Mouse (Mus musculus) embryonic facial prominence, embryonic 10.5 days (tissue): ENCODE data around the gene Cdc25b. TPM values are rescaled to one million over a fixed set of nuclear protein-coding genes. Genes with fewer than 3 reads are reported as not detected.

Source experiments
- DNase-seq: peaks from one replicate; pipeline ENCODE4 v3.0.0-alpha.2; 2017; ENCODE audit warnings: low spot score
- H3K27ac ChIP-seq: fragments of 300-500 bp; sonication (generic); replicated peaks from 2 replicates; pipeline ENCODE4 v1.5.1; 2016; ENCODE audit warnings: mild to moderate bottlenecking
- H3K27me3 ChIP-seq: fragments of 300-500 bp; sonication (generic); replicated peaks from 2 replicates; pipeline ENCODE4 v1.6.1; 2016; ENCODE audit warnings: low read depth, mild to moderate bottlenecking; ENCODE audit not compliant: poor library complexity, severe bottlenecking
- H3K36me3 ChIP-seq: fragments of 300-500 bp; sonication (generic); replicated peaks from 2 replicates; pipeline ENCODE4 v1.6.1; 2016; ENCODE audit warnings: mild to moderate bottlenecking, moderate library complexity
- H3K4me1 ChIP-seq: fragments of 300-500 bp; sonication (generic); 2 replicates; pipeline ENCODE4 v1.6.1; 2016
- H3K4me3 ChIP-seq: fragments of 300-500 bp; sonication (generic); 2 replicates; pipeline ENCODE4 v1.5.1; 2016; ENCODE audit warnings: mild to moderate bottlenecking, moderate library complexity
- H3K9me3 ChIP-seq: fragments of 300-500 bp; sonication (generic); 2 replicates; pipeline ENCODE4 v1.6.1; 2016; ENCODE audit warnings: mild to moderate bottlenecking
- WGBS: fragments of 180-500 bp; shearing (Covaris S2); methylation state at CpG from one replicate; pipeline ENCODE4 v1.1.7; 2016; 5-methylcytosine and 5-hydroxymethylcytosine counted together
- polyA plus RNA-seq: library from polyadenylated mRNA; unstranded; fragments of >200 nt; fragmentation: Nextera tagmentation; extraction: Ambion mirVana; gene quantifications from 2 replicates; pipeline ENCODE4 v1.2.1, GENCODE M21; 2016

Cdc25b gene
- polyA plus RNA-seq: 50.0 and 52.6 TPM in 2 replicates

DNA sequence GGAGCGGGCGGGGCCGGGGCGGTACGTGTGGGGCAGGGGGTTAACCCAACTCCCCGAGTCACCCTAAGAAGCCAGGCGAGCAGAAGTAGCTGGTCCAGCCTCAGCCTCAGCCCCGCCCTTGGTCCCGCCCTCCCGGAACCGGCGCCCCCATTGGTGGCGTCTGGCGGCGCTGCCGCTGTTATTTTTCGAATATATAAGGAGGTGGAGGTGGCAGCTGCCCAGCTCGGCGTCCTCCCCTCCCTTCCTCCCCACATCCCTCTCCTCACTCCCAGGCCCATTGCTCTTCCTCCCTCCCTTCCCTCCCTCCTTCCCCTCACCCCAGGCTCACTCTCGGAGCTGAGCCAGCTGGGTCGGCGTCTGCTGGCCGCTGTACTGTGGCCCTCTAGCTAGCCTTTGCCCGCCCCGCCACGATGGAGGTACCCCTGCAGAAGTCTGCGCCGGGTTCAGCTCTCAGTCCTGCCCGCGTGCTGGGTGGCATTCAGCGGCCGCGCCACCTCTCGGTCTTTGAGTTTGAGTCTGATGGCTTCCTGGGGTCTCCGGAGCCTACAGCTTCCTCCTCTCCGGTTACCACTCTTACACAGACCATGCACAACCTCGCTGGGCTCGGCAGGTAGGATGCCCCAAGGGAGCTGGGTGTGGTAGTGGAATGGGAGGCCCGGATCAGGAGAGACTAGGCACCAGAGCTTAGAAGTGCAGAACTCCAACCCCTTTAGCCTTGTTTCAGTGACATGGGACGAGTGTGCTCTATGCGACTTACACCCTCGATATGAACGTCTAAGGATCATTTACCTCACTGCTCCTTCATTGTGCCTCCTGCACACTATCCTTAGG lies at the start of gene Cdc25b, which contains the start of gene Spef1:
Cdc25b (plus strand) TSS at position 179 of the 831 bp plus-strand sequence.
Spef1 (minus strand) TSS at position 512 of the 831 bp plus-strand sequence.
- peaks cover 58% of the 10 kb centered on the region for H3K4me1 ChIP-seq
- WGBS: under 1% methylated on average over 43 of the region's 43 CpGs
- peaks cover 8% of the 10 kb centered on the region; the same call in 1 of the 2 replicates for H3K27me3 ChIP-seq

DNA sequence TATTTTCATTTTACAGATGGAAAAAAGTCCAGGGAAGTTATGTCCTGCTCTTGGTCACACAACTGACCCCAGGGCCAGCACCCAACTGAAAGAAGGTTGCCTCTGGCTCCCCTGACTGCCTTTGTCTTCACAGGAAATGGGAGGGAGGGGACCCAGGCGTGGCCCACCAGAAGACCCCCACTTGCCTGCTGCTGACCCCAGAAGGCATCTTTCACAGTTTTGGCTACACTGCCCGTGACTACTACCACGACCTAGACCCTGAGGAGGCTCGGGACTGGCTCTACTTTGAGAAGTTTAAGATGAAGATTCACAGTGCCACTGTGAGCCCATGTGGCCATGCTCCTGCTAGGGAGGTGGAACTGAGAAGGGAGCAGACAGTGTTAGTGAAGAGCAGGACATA lies 48.5 kb upstream of the Cdc25b start:
- 76% methylated on average over 4 of the region's 4 CpGs for WGBS
- peaks cover 88% of the 10 kb centered on the region for H3K36me3 ChIP-seq
- no peak overlapping the region for H3K27ac ChIP-seq
- no peak for DNase-seq
- H3K4me1 ChIP-seq: peaks cover 54% of the 10 kb centered on the region
- H3K4me3 ChIP-seq: no peak overlapping the region
- H3K9me3 ChIP-seq: no peaks in the 10 kb centered on the region
- H3K27me3 ChIP-seq: no peaks in the 10 kb centered on the region

More for the DNA sequence above, at the start of gene Cdc25b, which contains the start of gene Spef1:
- Histone ChIP-seq H3K4me3 (peak within 1 kb of the TSS; percentile 76), H3K36me3 (peaks cover 19% of the 10 kb centered on the region), H3K9me3 (no peaks in the 10 kb centered on the region), H3K27ac (peak within 1 kb of the TSS; percentile 93)
- peak; percentile 92 for DNase-seq

DNA sequence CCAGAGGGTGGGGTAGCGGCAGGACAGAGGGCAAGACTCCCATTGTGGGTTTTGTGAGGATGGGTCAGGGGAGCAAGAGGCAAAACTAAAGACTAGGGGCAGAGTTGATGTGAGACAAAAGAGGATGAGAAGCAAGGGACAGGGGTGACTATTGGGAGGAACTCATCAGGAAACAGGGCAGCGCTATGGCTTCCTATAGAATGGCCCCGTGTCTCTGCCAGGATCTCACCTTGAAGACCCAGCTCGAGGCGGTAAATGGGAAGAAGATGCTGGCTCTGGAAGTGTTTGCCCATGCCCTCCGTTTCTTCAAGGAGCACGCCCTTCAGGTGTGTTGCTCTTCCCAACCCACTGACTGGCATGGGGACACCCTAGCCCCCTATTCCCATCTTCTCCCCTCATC lies 48.0 kb upstream of the Cdc25b start:
- no peaks in the 10 kb centered on the region for H3K9me3 ChIP-seq
- DNase-seq: no peak
- no peaks in the 10 kb centered on the region for H3K27me3 ChIP-seq
- no peak overlapping the region for H3K4me3 ChIP-seq
- peaks cover 93% of the 10 kb centered on the region for H3K36me3 ChIP-seq
- H3K4me1 ChIP-seq: peaks cover 54% of the 10 kb centered on the region
- no peak overlapping the region for H3K27ac ChIP-seq
- WGBS: 91% methylated on average over 7 of the region's 7 CpGs

DNA sequence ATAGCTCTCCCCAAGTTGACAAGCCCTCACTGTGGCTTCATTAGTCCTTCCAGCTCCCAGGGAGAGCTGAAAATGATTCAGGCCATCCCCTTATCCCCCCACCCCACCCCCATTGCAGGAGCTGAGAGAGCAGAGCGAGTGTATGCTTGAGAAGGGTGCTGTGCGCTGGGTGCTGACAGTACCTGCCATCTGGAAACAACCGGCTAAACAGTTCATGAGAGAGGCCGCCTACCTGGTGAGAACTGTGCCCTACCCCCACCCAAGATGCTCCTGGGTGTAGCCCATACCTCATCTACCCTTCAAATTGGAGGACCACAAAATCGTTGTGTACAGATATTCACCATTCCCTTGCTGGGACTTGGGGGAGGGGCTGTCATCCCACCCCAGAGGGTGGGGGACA lies 47.5 kb upstream of the Cdc25b start:
- Histone ChIP-seq H3K36me3 (peaks cover 93% of the 10 kb centered on the region), H3K4me1 (peaks cover 49% of the 10 kb centered on the region)
- 87% methylated on average over 5 of the region's 5 CpGs for WGBS

DNA sequence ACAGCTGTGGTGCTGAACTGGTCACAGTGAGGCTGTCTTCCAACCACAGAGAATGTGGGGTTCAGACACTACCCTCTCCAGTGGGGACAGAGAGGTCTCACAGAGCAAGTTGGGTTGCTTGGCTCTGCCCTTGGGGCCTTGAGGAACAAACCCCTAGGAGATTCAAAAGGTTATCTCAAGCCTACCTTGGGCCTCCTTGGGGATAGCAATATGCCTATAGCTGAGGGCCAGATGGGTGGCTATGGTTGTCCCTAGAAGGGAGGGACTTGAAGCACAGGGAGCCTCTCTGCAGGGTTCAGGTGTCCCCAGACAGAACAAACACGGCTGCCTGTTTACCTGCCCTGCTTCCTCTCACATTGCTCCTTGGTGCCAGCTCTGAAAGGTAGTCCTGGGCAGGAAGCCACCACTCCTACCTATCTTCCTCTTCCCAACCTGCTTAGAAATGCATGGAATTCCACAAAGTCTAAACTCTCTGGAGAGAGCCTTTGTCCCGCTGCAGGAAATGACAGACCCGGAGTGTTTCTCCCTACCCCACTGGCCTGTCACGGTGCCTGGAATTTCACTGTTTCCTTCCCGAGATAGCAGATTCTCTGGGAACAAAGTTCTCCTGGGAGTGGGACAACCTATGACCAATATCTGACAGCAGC lies 46.7 kb upstream of the Cdc25b start:
- Histone ChIP-seq H3K4me1 (peaks cover 42% of the 10 kb centered on the region), H3K9me3 (no peaks in the 10 kb centered on the region), H3K27me3 (no peaks in the 10 kb centered on the region), H3K4me3 (no peak overlapping the region), H3K27ac (0 out of 2 replicates have a peak overlapping the region, but pooled peaks have one; percentile 55), H3K36me3 (peaks cover 93% of the 10 kb centered on the region)
- 57% methylated on average over 5 of the region's 5 CpGs for WGBS
- DNase-seq: no peak

More for the DNA sequence above, 47.5 kb upstream of the Cdc25b start:
- no peak overlapping the region for H3K4me3 ChIP-seq
- H3K27ac ChIP-seq: no peak overlapping the region
- H3K9me3 ChIP-seq: no peaks in the 10 kb centered on the region
- no peaks in the 10 kb centered on the region for H3K27me3 ChIP-seq
- DNase-seq: no peak

DNA sequence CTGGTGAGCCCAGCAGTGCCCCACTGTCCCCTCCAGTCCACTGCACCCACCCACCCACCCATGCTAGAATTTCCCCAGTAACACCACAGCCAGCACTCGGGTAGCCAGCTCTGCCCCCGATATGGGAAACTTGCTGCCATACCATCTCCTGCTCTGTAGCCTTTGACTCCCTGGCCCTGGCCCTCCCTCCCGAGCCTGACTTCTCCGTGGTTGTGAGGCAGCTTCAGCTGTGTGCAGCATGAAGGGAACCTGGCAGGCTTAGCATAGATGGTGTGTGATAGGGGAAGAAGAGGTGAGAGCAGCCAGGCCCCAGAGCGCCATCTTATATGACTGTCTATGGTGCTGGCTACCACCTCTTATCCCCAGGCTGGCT lies 46.2 kb upstream of the Cdc25b start:
- WGBS: 72% methylated on average over 5 of the region's 5 CpGs
- H3K27ac ChIP-seq: 0 out of 2 replicates have a peak overlapping the region, but pooled peaks have one; percentile 55
- H3K27me3 ChIP-seq: no peaks in the 10 kb centered on the region
- DNase-seq: no peak
- H3K9me3 ChIP-seq: no peaks in the 10 kb centered on the region
- H3K4me3 ChIP-seq: no peak overlapping the region
- H3K36me3 ChIP-seq: peaks cover 93% of the 10 kb centered on the region
- H3K4me1 ChIP-seq: peaks cover 36% of the 10 kb centered on the region

DNA sequence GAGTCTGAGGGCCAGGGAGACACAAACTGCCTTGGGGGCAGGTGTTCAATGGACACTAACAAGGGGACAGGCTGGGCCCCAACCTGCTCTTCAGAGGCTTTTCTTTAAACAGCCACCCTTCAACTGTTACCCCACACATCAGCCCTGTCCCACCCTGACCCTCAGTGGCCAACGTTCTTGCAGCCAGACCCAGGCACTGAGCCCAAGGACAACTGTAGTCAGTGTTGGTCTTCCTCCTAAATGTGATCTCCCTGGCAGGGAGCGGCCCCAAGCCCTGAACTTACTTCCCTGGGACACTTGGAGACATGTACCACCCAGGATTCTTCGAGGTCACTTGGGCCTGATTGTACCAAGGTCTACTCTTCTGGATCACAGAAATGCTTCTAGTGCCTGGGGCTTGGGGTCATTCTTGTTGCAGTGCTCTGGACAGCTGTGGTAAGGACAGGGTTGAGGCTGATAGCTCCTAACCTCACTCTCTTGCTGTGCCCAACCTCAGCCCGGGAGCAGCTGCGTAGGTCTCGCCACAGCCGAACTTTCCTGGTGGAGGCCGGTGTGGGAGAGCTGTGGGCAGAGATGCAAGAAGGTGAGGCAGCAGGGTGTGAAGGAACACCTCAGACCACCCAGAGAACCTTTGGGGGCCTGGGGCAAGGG lies 45.3 kb upstream of the Cdc25b start:
- H3K9me3 ChIP-seq: no peaks in the 10 kb centered on the region
- no peak overlapping the region for H3K4me3 ChIP-seq
- H3K4me1 ChIP-seq: peaks cover 27% of the 10 kb centered on the region
- no peak overlapping the region for H3K27ac ChIP-seq
- H3K27me3 ChIP-seq: no peaks in the 10 kb centered on the region
- WGBS: 89% methylated on average over 8 of the region's 8 CpGs
- DNase-seq: no peak
- peaks cover 95% of the 10 kb centered on the region for H3K36me3 ChIP-seq

DNA sequence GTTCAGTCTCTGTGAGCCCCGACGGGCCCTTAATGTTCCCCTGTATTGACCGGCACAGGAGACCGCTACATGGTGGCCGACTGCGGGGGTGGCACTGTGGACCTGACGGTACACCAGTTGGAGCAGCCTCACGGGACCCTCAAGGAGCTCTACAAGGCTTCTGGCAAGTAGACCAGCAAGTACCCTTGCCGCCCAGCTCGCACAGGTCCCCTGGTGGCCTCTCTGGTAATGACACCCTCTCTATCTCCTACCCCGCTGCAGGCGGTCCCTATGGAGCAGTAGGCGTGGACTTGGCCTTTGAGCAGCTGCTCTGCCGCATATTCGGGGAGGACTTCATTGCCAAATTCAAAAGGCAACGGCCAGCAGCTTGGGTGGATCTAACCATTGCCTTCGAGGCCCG lies 44.2 kb upstream of the Cdc25b start:
- no peaks in the 10 kb centered on the region for H3K27me3 ChIP-seq
- peak; percentile 82 for DNase-seq
- no peak overlapping the region for H3K4me3 ChIP-seq
- H3K4me1 ChIP-seq: peaks cover 29% of the 10 kb centered on the region
- H3K9me3 ChIP-seq: no peaks in the 10 kb centered on the region
- H3K27ac ChIP-seq: no peak overlapping the region
- 35% methylated on average over 18 of the region's 18 CpGs for WGBS
- H3K36me3 ChIP-seq: peaks cover 98% of the 10 kb centered on the region

DNA sequence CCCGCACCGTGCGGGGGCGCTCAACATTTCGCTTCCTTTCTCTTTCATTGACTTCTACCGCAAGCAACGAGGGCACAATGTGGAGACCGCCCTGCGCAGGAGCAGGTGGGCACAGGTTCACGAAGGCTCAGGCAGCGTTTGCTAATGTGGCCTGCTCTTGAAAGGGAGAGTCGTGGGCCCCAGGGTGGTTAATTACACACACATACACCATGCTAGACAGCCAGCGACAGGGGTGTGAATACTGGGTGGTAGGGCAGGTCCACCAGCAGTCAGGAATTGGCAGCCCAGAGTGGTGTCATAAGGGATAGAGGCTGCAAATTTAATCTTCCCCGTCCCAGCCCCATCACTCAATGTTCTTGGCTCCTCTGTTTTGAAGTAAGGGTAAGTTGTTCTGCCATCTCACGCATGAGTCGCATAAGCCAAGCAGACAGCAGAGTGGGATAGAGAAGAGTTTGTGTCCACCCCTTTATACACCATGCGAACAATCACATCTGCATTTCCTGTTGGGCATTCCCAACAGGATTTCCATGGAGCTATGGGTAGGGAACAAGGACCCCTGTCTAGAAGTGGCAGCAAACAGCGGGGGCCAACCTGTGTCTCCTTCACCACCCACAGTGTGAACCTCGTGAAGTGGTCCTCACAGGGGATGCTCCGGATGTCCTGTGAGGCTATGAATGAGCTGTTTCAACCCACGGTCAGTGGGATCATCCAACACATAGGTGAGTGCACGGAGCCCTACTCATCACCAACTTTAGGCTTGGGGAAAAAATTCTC lies 43.6 kb upstream of the Cdc25b start:
- 67% methylated on average over 22 of the region's 22 CpGs for WGBS
- Histone ChIP-seq H3K27ac (no peak overlapping the region), H3K27me3 (no peaks in the 10 kb centered on the region), H3K4me1 (peaks cover 29% of the 10 kb centered on the region), H3K4me3 (no peak overlapping the region), H3K9me3 (no peaks in the 10 kb centered on the region), H3K36me3 (peaks cover 98% of the 10 kb centered on the region)
- DNase-seq: no peak

DNA sequence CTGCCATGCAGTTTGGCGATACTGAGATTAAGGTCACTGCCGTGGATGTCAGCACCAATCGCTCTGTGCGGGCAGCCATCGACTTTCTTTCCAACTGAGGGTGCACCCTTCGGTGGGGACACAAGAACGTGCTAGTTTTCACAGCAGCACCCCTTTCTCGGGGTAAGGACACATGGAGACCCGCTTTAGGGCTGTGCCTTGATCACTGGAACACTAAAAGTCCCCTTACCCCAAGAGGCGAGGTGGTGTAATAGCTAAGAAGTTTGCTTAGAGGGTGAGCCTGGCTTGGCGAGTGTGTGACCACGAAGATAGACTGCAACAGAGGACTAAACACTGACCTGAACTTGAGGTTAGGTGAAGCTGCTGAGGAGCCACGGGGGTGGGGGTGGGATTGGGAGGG lies 41.6 kb upstream of the Cdc25b start:
- Histone ChIP-seq H3K9me3 (no peaks in the 10 kb centered on the region), H3K4me1 (peaks cover 21% of the 10 kb centered on the region), H3K36me3 (peaks cover 98% of the 10 kb centered on the region), H3K27ac (no peak overlapping the region), H3K27me3 (no peaks in the 10 kb centered on the region), H3K4me3 (no peak overlapping the region)
- 67% methylated on average over 13 of the region's 13 CpGs for WGBS
- DNase-seq: no peak

DNA sequence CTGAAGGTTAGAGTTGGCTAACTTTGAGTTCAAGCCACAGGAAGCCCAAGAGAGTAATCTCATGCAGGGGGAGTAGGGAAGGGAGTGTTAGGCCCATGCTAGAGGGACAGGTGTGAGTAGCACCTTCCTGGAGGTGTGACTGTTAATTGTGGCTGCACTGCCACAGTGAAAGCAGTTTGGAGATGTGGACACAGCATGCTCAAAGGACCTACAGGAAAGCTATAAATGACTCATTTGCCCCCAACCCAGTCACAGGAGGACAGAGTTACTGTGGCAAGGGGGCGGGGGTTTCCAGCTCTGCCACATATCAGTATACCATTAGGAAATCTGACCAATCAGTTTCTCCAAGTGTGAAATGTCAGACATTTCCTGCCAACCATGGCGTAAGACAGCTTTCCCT lies 41.2 kb upstream of the Cdc25b start:
- 86% methylated on average over 2 of the region's 2 CpGs for WGBS
- H3K4me3 ChIP-seq: no peak overlapping the region
- H3K4me1 ChIP-seq: peaks cover 19% of the 10 kb centered on the region
- DNase-seq: no peak
- no peaks in the 10 kb centered on the region for H3K9me3 ChIP-seq
- H3K36me3 ChIP-seq: peaks cover 99% of the 10 kb centered on the region
- no peaks in the 10 kb centered on the region for H3K27me3 ChIP-seq
- no peak overlapping the region for H3K27ac ChIP-seq
